Comparison of ENCODE assay signal across 8 mouse cellular contexts in the genomic region with DNA sequence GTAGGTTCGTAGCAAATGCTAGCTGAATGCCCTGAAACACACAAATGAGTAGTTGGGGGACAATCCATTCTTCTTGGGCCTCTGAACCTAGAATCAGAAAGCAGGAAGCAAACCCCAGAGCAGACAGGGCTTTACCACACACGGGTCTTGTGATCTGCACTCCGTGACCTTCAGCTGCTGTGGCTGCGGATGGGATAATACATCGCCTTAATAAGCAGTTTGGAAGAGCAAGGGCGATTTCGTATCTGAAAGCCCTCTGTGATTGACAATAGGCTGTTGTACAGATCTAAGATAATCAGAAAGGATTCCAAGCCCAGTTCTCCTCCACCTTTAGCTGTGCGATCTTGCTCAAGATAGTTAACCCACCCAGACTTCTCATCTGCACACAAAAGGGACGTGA. TPM values are rescaled to one million over a fixed set of nuclear protein-coding genes. Genes with fewer than 3 reads are reported as not detected.
DNase-seq lines count a peak whose midpoint lies in the region; ATAC-seq and TF ChIP-seq lines count a peak whose summit lies in the region.
"Had no signal": no experiment of that assay in that cellular context is flagged by ENCODE, and none has a peak within 500 bp of the region (broad histone marks: within the 10 kb centered on the region; RNA-seq: fewer than 3 reads in every experiment).

No protein-coding gene starts in this region.

- no peak overlapping the region for H3K4me2 ChIP-seq in forebrain, embryonic 13.5 days
- H3K4me2 ChIP-seq: liver, embryonic 15.5 days had no signal

- H3K36me3 ChIP-seq in spleen, adult 2 months (ENCODE audit: control insufficient read depth, insufficient read depth, low read length) = no peaks in the 10 kb centered on the region
- H3K36me3 ChIP-seq in forebrain, embryonic 13.5 days (ENCODE audit: poor library complexity, severe bottlenecking) = no peaks in the 10 kb centered on the region
- H3K36me3 ChIP-seq: liver, embryonic 15.5 days had no signal

- TF ChIP-seq POLR2A in spleen, adult 2 months (IDR thresholded peaks at IDR 0.05; ENCODE audit: low read depth, low read length) = no peak

- no peak overlapping the region for H3K4me3 ChIP-seq in spleen, adult 2 months (ENCODE audit: extremely low read depth, insufficient read depth, insufficient read length)
- H3K4me3 ChIP-seq in forebrain, embryonic 13.5 days = no peak overlapping the region
- H3K4me3 ChIP-seq: liver, embryonic 15.5 days had no signal

- TF ChIP-seq CTCF in spleen, adult 2 months (IDR thresholded peaks at IDR 0.05; ENCODE audit: extremely low read depth, insufficient read depth, insufficient read length, insufficient replicate concordance) = no peak

- no peak for ATAC-seq in forebrain, embryonic 13.5 days

- no peaks in the 10 kb centered on the region for H3K27me3 ChIP-seq in spleen, adult 2 months (ENCODE audit: control insufficient read depth, insufficient read depth, low read length)
- no peaks in the 10 kb centered on the region for H3K27me3 ChIP-seq in forebrain, embryonic 13.5 days
- H3K27me3 ChIP-seq: liver, embryonic 15.5 days had no signal

- H3K4me1 ChIP-seq in spleen, adult 2 months (ENCODE audit: control insufficient read depth, insufficient read depth, insufficient read length) = peaks cover 36% of the 10 kb centered on the region; the same call in 1 of the 2 replicates
- H3K4me1 ChIP-seq in forebrain, embryonic 13.5 days = peaks cover 62% of the 10 kb centered on the region

- intact Hi-C loops in gastrocnemius, postnatal 36 days (cut with DNase I) = no loop called here

- H3K27ac ChIP-seq in spleen, adult 2 months (ENCODE audit: insufficient read depth, low read length) = peak overlapping the region; percentile 51
- H3K27ac ChIP-seq in forebrain, embryonic 13.5 days = peak overlapping the region; percentile 97
- H3K27ac ChIP-seq: liver, embryonic 15.5 days had no signal

- H3K9me3 ChIP-seq in forebrain, embryonic 13.5 days (replicated peaks) = no peaks in the 10 kb centered on the region
- H3K9me3 ChIP-seq: liver, embryonic 15.5 days had no signal

- peak; percentile 34 to 51 for DNase-seq in spleen, adult 2 months (ENCODE audit: low read depth in 1 of 2, low spot score in 2 of 2)
- no peak for DNase-seq in spleen, postnatal 14 days (ENCODE audit: low spot score in 2 of 2)
- DNase-seq in kidney, adult 9 months = peak; percentile 56
- DNase-seq in thymus, postnatal 14 days = peak; percentile 32
- DNase-seq in gastrocnemius, postnatal 36 days = no peak
- DNase-seq in frontal cortex, adult 2 months (ENCODE audit: extremely low spot score in 1 of 2, low spot score in 1 of 2) = no peak

- WGBS in spleen, adult 2 months = 15% methylated on average over 9 of the region's 9 CpGs
- 25% methylated on average over 9 of the region's 9 CpGs for WGBS in forebrain, embryonic 13.5 days

- no peak overlapping the region for H3K9ac ChIP-seq in forebrain, embryonic 13.5 days
- H3K9ac ChIP-seq: liver, embryonic 15.5 days had no signal

RNA-seq across cellular contexts. Expression of gene Zfp36l1, which starts 52.5 kb away (rescaled TPM):
- 251 and 372 TPM in 2 replicates for polyA plus RNA-seq in spleen, adult 2 months (2012; rRNA removed)
- 52.6 and 60.2 TPM in 2 replicates for polyA plus RNA-seq in forebrain, embryonic 13.5 days (2015; fragmentation: Nextera tagmentation; extraction: Ambion mirVana)
- total RNA-seq in gastrocnemius, postnatal 36 days (2021) = 10 to 100 TPM; 25.0 to 29.8 TPM
- 22.0 and 24.3 TPM in 2 replicates for polyA plus RNA-seq in frontal cortex, adult 2 months (2012; rRNA removed)

Comparison
In these comparisons a context has a peak if more than half of its experiments do, and no peak if none do; other contexts are left out.
1. DNase-seq: peak in spleen, adult 2 months (2 of 2), kidney, adult 9 months (single experiment) and thymus, postnatal 14 days (single experiment); none in spleen, postnatal 14 days (0 of 2), gastrocnemius, postnatal 36 days (0 of 2) and frontal cortex, adult 2 months (0 of 2).